Mouse (Mus musculus) CH12.LX (cell line): Measurements from ENCODE around the gene Cfap69. TPM values are rescaled to one million over a fixed set of nuclear protein-coding genes. Genes with fewer than 3 reads are reported as not detected.
A peak's percentile ranks its signal among the peaks of the same experiment; 100 is the strongest.

ENCODE experiments used
- DNase-seq: peaks from one replicate; pipeline ENCODE4 v3.0.0-alpha.2; 2013; ENCODE audit errors: extremely low read depth
- H3K27ac ChIP-seq: 2 replicates; pipeline ENCODE4 v1.5.1; 2012; ENCODE audit warnings: low read depth, mild to moderate bottlenecking, control low read depth, moderate library complexity; ENCODE audit not compliant: insufficient read depth
- H3K27me3 ChIP-seq: replicated peaks from 2 replicates; pipeline ENCODE3; 2012; ENCODE audit warnings: inconsistent platforms
- H3K36me3 ChIP-seq, 2 experiments: replicated peaks in 1 of 2; 2 replicates each; pipeline versions ENCODE3 to v1.6.1; 2012; ENCODE audit warnings: inconsistent platforms in 1 of 2, low read length in 1 of 2, mild to moderate bottlenecking in 1 of 2, mixed read lengths in 1 of 2, moderate library complexity in 1 of 2; ENCODE audit not compliant: control insufficient read depth in 1 of 2, insufficient read depth in 1 of 2
- H3K4me1 ChIP-seq, 2 experiments: 2 replicates each; pipeline ENCODE4 v1.6.1; 2012; ENCODE audit warnings: inconsistent platforms in 1 of 2, moderate library complexity in 1 of 2; ENCODE audit not compliant: insufficient read depth in 2 of 2, control insufficient read depth in 1 of 2
- H3K4me2 ChIP-seq: 2 replicates; pipeline ENCODE4 v1.6.1; 2012; ENCODE audit warnings: low read depth, mild to moderate bottlenecking, control low read depth; ENCODE audit not compliant: poor library complexity, insufficient read depth, severe bottlenecking
- H3K4me3 ChIP-seq, 3 experiments: fragments of 150-350 bp in 1 of 3; sonication (generic) in 1 of 3; replicated peaks in 1 of 3; 2 replicates each; pipeline versions ENCODE3 to v1.5.1; 2011 to 2012; ENCODE audit warnings: low read depth in 2 of 3, low read length in 2 of 3, mild to moderate bottlenecking in 2 of 3, moderate library complexity in 2 of 3, control low read depth in 1 of 3, improper control_type of control experiment in 1 of 3, inconsistent platforms in 1 of 3, mixed read lengths in 1 of 3; ENCODE audit not compliant: poor library complexity in 1 of 3
- H3K79me2 ChIP-seq: replicated peaks from 2 replicates; pipeline ENCODE4 v1.6.1; 2012; ENCODE audit warnings: mild to moderate bottlenecking, moderate library complexity; ENCODE audit not compliant: control insufficient read depth, poor library complexity, insufficient read depth, severe bottlenecking; ENCODE audit errors: extremely low read depth
- H3K9ac ChIP-seq: 2 replicates; pipeline ENCODE4 v1.6.1; 2012; ENCODE audit warnings: low read depth, mild to moderate bottlenecking, control low read depth, moderate library complexity; ENCODE audit not compliant: insufficient read depth
- H3K9me3 ChIP-seq: replicated peaks from 2 replicates; pipeline ENCODE3; 2012; ENCODE audit warnings: low read length, inconsistent platforms, mixed read lengths
- BHLHE40 ChIP-seq: IDR thresholded peaks from 2 replicates; pipeline ENCODE4 v1.6.1; 2011; ENCODE audit warnings: mild to moderate bottlenecking, low read depth, low read length, improper control_type of control experiment
- CHD1 ChIP-seq: IDR thresholded peaks from 2 replicates; pipeline ENCODE4 v1.6.1; 2012; ENCODE audit warnings: low read depth, low read length, improper control_type of control experiment, inconsistent platforms
- CHD2 ChIP-seq: IDR thresholded peaks from 2 replicates; pipeline ENCODE4 v1.6.1; 2011; ENCODE audit warnings: low read length, improper control_type of control experiment
- EP300 ChIP-seq: IDR thresholded peaks from 2 replicates; pipeline ENCODE4 v1.6.1; 2011; ENCODE audit warnings: low read length, improper control_type of control experiment
- ETS1 ChIP-seq: conservative IDR thresholded peaks from 2 replicates; pipeline ENCODE4 v1.6.1; 2012; ENCODE audit warnings: low read depth, mild to moderate bottlenecking, inconsistent platforms, low read length, improper control_type of control experiment, moderate library complexity
- GABPA ChIP-seq: IDR thresholded peaks from 2 replicates; pipeline ENCODE4 v1.6.1; 2012; ENCODE audit warnings: low read depth, low read length, improper control_type of control experiment, inconsistent platforms; ENCODE audit not compliant: insufficient replicate concordance
- IRF4 ChIP-seq: IDR thresholded peaks from 2 replicates; pipeline ENCODE4 v1.6.1; 2014; ENCODE audit warnings: low read depth, mild to moderate bottlenecking, inconsistent platforms, low read length, improper control_type of control experiment
- JUN ChIP-seq: IDR thresholded peaks from 2 replicates; pipeline ENCODE4 v1.6.1; 2011; ENCODE audit warnings: low read depth, mild to moderate bottlenecking, low read length, improper control_type of control experiment, moderate library complexity; ENCODE audit not compliant: insufficient read depth
- JUND ChIP-seq: conservative IDR thresholded peaks from 2 replicates; pipeline ENCODE4 v1.6.1; 2011; ENCODE audit warnings: low read depth, low read length, improper control_type of control experiment
- MAX ChIP-seq: IDR thresholded peaks from 2 replicates; pipeline ENCODE4 v1.6.1; 2011; ENCODE audit warnings: low read length, improper control_type of control experiment
- MEF2A ChIP-seq: IDR thresholded peaks from 2 replicates; pipeline ENCODE4 v1.6.1; 2014; ENCODE audit warnings: low read depth, mild to moderate bottlenecking, inconsistent platforms, low read length, improper control_type of control experiment, borderline replicate concordance
- MXI1 ChIP-seq: IDR thresholded peaks from 2 replicates; pipeline ENCODE4 v1.6.1; 2011; ENCODE audit warnings: mild to moderate bottlenecking, low read depth, low read length, improper control_type of control experiment
- MYC ChIP-seq: IDR thresholded peaks from 2 replicates; pipeline ENCODE4 v1.6.1; 2011; ENCODE audit warnings: low read depth, mild to moderate bottlenecking, improper control_type of control experiment, low read length
- POLR2A ChIP-seq: IDR thresholded peaks from 2 replicates; pipeline ENCODE4 v1.6.1; 2011; ENCODE audit warnings: low read depth, mild to moderate bottlenecking, improper control_type of control experiment, low read length
- RAD21 ChIP-seq: IDR thresholded peaks from 2 replicates; pipeline ENCODE4 v1.6.1; 2011; ENCODE audit warnings: low read depth, mild to moderate bottlenecking, low read length, improper control_type of control experiment, moderate library complexity
- TBP ChIP-seq: conservative IDR thresholded peaks from 2 replicates; pipeline ENCODE4 v1.6.1; 2011; ENCODE audit warnings: low read depth, low read length, improper control_type of control experiment
- UBTF ChIP-seq: IDR thresholded peaks from 2 replicates; pipeline ENCODE4 v1.6.1; 2012; ENCODE audit warnings: low read depth, mild to moderate bottlenecking, inconsistent platforms, low read length, improper control_type of control experiment, moderate library complexity
- ZKSCAN1 ChIP-seq: IDR thresholded peaks from 2 replicates; pipeline ENCODE4 v1.6.1; 2012; ENCODE audit warnings: low read depth, inconsistent platforms, low read length, improper control_type of control experiment, borderline replicate concordance
- ZNF384 ChIP-seq: IDR thresholded peaks from 2 replicates; pipeline ENCODE4 v1.6.1; 2012; ENCODE audit warnings: low read depth, low read length, improper control_type of control experiment, inconsistent platforms
- dilution Hi-C: fragments of 300-500 bp; cut with MboI; formaldehyde crosslinking; loops from 2 replicates; pipeline ENCODE4 v1.14.3; 2020; ENCODE audit warnings: low sequenced_read_pairs; ENCODE audit not compliant: extremely low pct_unique_long_range_greater_than_20kb, extremely low pct_ligation_motif_present
- in situ Hi-C: fragments of 300-500 bp; cut with MboI; formaldehyde crosslinking; loops from 3 replicates; pipeline ENCODE4 v1.14.3; 2019; ENCODE audit warnings: low sequenced_read_pairs, low pct_ligation_motif_present, low pct_unique_long_range_greater_than_20kb, mixed read lengths
- polyA plus RNA-seq: library from polyadenylated mRNA; unstranded; fragments of >175 nt; gene quantifications from 2 replicates; pipeline ENCODE4 v1.2.1, GENCODE M21; 2012; ENCODE audit warnings: low read depth; ENCODE audit not compliant: insufficient read length
- total RNA-seq, 2 experiments: library from RNA; depleted of rRNA; stranded (reverse); fragments of 300-350 nt in 1 of 2; fragments of >200 nt in 1 of 2; gene quantifications; 2 replicates each; pipeline ENCODE4 v1.2.3; 2012 to 2014

Cfap69 gene
- total and polyA plus RNA-seq, 3 experiments: 0.51 to 1.5 (median 1.2) TPM

GRCm38 (mm10) chr5:5638496-5638895 lies 25.5 kb downstream of the Cfap69 start (continued):
- TF ChIP-seq ZKSCAN1: no peak

- TF ChIP-seq EP300: no peak
- TF ChIP-seq GABPA: no peak
- TF ChIP-seq RAD21: no peak
- Histone ChIP-seq H3K9ac (no peak overlapping the region), H3K4me2 (no peak overlapping the region), H3K36me3 (no peaks in the 10 kb centered on the region), H3K4me1 (no peaks in the 10 kb centered on the region), H3K9me3 (no peaks in the 10 kb centered on the region), H3K79me2 (no peaks in the 10 kb centered on the region), H3K4me3 (no peak overlapping the region), H3K27me3 (no peaks in the 10 kb centered on the region), H3K27ac (no peak overlapping the region)
- in situ Hi-C loops: loop anchor here (25.0 kb wide), 1 partner anchor 113 kb away; the partner anchor contains the start of gene Cldn12
- no peak for DNase-seq
- dilution Hi-C loops: no loop called here
Measured at GRCm38 (mm10) chr5:5625491-5625890, 38.5 kb downstream of the Cfap69 start.

GRCm38 (mm10) chr5:5618329-5618728 lies 45.7 kb downstream of the Cfap69 start:
- Histone ChIP-seq H3K9ac (no peak overlapping the region), H3K36me3 (no peaks in the 10 kb centered on the region), H3K27me3 (no peaks in the 10 kb centered on the region), H3K79me2 (no peaks in the 10 kb centered on the region), H3K4me1 (no peaks in the 10 kb centered on the region), H3K4me2 (peak overlapping the region; percentile 22; the same call in 1 of the 2 replicates), H3K9me3 (no peaks in the 10 kb centered on the region), H3K4me3 (no peak overlapping the region), H3K27ac (no peak overlapping the region)
- TF ChIP-seq RAD21: no peak
- 0 out of 2 replicates have a peak, but pooled peaks have one; percentile 20 for TF ChIP-seq TBP
- peak; percentile 44; the same call in 1 of the 2 replicates for TF ChIP-seq EP300
- peak; percentile 45 for TF ChIP-seq JUN
- no peak for TF ChIP-seq CHD1
- peak; percentile 33; the same call in 1 of the 2 replicates for TF ChIP-seq MEF2A
- TF ChIP-seq MYC: peak; percentile 57; the same call in 1 of the 2 replicates
- TF ChIP-seq POLR2A: no peak
- peak; percentile 49; the same call in 1 of the 2 replicates for TF ChIP-seq MXI1
- TF ChIP-seq MAX: no peak
- TF ChIP-seq BHLHE40: 0 out of 2 replicates have a peak, but pooled peaks have one; percentile 30
- TF ChIP-seq JUND: peak; percentile 32; the same call in 1 of the 2 replicates
- no peak for TF ChIP-seq ZNF384
- no peak for TF ChIP-seq CHD2
- peak; percentile 43 for TF ChIP-seq IRF4
- no peak for TF ChIP-seq UBTF
- peak; percentile 62 for TF ChIP-seq ETS1
- in situ Hi-C loops (no loop called here), dilution Hi-C loops (no loop called here)
- DNase-seq: no peak
